Mouse (Mus musculus) layer of hippocampus, adult 8-10 months (tissue): ENCODE results near the gene Gpx4. TPM values are rescaled to one million over a fixed set of nuclear protein-coding genes. Genes with fewer than 3 reads are reported as not detected.

ENCODE experiments used
- DNase-seq, 2 experiments: peaks; one replicate each; pipeline ENCODE4 v3.0.0; 2022; ENCODE audit warnings: low spot score in 2 of 2
- total RNA-seq, 4 experiments: library from RNA; stranded (reverse); gene quantifications; 2 replicates each; pipeline ENCODE4 v1.2.4; 2022

Gene Gpx4
- total RNA-seq, 4 experiments from 2014 or later = 433 to 528 (median 468) TPM

DNA sequence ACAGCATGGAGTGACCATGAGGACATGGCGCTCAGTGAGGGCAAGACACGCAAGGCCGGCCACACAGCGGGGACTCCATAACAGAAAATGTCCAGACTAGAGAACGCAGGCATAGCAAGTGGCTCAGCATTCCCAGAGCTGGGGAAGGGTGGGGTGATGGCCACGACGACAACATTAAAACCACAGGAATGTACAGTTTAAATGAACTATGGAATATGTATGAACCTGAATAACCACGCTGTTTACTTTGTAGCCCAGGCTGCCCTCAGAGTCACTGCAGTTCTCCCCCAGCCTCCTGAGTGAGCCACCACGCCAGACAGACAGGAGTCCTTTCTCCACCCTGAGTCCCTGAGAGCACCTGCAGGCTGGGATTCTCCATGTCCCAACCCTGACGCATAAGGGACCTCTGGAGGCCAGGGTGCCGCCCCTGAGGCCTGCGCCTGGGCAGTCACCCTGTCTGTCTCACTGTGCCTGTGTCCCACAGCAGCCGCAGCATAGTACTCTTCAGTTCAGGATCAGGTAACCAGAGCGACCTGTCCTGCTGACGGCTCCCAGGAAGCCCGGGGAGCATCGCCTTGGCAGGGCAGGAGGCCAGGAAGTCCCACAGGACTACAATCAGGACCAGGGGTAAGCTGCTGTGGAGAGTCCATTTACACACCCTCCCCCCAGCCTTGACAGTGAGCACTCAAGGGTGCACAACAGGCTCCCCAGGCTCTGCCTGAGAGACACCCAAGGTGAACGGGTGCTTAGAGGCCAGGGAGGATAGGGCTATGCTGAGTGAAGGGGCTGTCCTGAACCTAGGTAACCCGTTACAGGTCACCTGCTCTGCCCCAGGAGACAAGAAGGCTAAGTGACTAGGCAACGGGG is 25.9 kb downstream of the Gpx4 start:
- DNase-seq = no peak

GRCm38 (mm10) chr10:80074813-80075601 is 28.0 kb downstream of the Gpx4 start:
- DNase-seq = peak in 1 of 2 experiments; percentile 47

DNA sequence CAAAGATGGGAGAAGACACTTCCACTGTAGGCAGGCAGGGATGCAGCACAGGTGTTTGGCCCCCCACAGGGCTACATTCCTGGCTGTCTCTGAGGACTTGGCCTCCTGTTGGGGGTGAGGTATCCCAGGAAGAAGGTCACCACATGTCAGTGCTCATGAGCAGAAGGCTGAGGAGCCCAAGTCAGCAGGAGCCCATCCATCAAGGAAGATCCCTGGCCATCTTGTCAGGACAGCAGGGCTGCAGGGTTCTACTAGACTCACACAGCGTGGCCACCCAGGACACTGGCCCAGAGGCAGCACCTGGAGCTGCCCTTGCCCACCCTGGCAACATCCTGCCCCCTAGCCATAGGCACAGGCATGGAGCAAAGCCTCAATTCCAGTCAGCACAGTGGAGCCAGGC is 29.0 kb downstream of the Gpx4 start:
- DNase-seq = no peak

- DNase-seq = no peak
Observed at GRCm38 (mm10) chr10:80076386-80076785, 29.4 kb downstream of the Gpx4 start.

- no peak for DNase-seq
Observed at GRCm38 (mm10) chr10:80077312-80077711, 30.3 kb downstream of the Gpx4 start.

GRCm38 (mm10) chr10:80078366-80078765 is 31.4 kb downstream of the Gpx4 start:
- DNase-seq = no peak

GRCm38 (mm10) chr10:80080396-80081070 is 33.6 kb downstream of the Gpx4 start:
- DNase-seq = no peak

- no peak for DNase-seq
Observed at GRCm38 (mm10) chr10:80081075-80081474, 34.1 kb downstream of the Gpx4 start.

DNA sequence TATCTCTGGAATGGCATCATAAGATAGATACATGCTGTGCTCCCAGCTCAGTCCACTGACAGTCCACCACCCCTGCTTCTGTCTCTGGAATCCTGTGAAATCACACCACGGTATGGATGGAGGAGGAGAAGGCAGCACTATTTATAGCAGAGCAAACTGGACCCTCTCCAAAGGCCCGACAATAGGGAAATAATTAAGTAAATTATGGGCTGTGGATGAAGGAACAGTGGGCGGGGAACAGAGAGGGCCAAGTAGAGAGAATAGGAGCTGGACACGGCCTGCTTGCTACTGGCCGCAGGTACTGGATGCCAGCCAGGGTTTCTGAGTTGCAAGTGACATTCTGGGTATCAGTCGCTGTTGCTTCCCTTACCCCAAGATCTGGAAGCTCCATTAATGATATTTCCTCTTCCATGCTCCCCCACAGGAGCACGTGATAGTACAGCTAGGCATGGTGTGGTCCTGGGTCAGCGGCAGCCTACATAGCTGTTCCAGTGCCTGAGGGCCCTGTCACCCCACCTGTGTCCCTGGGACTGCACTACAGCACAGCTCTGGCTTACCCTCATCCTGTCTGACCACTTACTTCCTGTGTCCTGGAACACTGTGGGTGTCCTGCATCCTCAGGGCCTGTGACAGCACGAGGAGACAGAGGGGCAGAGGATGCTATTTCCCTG is 38.0 kb downstream of the Gpx4 start:
- no peak for DNase-seq

DNA sequence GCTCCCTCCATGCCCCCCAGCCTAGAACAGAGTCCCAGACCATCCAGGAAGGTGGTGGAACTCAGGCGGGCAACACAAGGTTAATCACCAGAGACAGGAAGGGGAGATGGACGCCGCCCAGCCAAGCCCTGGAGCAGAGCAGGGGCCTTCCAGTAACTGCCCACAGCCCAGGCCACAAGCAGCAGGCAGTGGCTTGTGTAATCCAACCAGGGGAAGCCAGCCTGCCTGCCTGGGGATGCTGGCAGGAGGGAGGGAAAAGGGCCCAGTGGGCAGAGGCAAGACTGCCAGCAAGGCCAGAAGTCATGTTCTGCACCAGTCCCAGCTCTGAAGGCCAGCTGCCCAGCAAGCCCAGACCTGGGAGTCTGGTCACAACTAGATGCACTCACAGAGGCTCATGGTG is 39.9 kb downstream of the Gpx4 start:
- DNase-seq = no peak

- no peak for DNase-seq
Observed at GRCm38 (mm10) chr10:80087483-80087882, 40.5 kb downstream of the Gpx4 start.

DNA sequence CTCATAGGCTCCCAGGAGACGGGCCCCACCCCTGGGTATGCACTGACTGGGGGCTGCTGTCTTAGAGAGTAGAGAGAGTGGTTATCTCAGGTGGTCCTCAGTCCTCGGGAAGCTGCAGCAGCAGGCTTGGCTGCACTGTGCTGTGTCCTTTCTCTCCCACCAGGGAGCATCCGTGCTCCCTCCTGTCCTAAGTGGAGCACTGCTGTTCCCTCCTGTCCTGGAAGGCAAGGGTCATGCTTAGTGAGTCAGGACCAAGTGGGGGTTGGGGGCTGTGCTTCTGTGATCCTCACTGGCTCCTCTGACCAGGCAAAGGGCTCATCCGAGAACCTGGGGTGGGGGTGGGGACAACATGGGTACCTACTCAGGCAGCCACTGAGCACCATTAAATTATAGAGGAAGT is 42.2 kb downstream of the Gpx4 start:
- DNase-seq = no peak

- no peak for DNase-seq
Observed at GRCm38 (mm10) chr10:80091527-80091926, 44.6 kb downstream of the Gpx4 start.

GRCm38 (mm10) chr10:80092690-80093089 is 45.7 kb downstream of the Gpx4 start:
- DNase-seq = no peak

DNA sequence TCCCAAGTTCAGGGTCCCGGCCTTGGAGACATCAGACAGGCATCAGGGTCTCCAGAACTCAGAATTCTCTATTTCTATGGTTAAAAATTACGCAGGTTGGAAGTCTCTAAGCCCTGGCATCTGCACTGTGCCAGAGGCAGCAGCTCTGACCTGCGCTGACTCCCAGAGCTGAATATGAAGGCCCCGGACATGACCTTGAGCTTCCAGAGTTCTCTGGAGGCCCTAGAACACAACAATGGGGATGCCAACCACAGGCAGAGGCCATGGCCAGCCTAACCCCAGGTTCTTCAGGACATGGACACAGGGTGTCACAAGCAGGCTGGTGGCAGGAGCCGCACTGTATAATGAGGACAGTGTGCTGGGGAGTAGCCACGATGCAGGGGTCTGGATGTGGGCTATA is 47.1 kb downstream of the Gpx4 start:
- no peak for DNase-seq

DNA sequence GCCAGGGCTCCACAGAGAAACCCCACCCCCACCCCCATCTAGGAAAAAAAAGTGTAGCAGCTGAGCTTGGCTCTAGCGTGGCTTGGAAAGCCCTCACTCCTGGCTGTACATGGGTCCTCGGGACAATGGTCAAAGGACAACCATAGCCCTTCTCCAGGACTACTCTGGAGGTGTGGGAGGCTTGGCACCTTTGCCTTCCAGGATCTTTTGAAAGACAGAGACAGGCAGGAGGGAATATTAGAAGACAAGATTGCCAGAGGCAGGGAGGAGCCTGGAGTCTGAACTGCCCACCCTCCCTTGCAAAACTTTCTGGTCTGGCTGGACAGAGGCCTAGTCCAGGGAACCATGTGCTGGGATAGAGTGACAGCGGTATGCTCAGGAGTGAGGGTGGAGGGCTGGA is 47.7 kb downstream of the Gpx4 start:
- no peak for DNase-seq

DNA sequence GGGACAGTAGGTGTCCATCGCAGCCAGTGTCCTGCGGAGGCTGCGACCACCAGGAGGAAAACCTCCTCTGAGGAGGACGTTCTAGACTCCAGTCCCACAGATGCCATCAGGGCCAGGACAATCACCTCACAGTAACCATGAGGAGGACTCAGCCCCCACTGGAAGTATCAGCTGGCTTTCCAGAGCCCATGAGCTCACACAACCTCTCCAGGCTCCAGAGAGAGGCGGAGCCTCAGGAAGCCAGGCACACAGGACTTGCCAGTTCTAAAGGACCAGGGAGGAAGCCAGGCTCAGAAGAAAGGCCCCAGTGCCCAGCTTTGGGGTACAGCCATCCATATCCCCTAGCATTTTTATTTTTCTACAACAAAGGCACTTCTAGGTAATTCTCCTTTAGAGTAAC is 48.6 kb downstream of the Gpx4 start:
- no peak for DNase-seq

- DNase-seq = no peak
Observed at GRCm38 (mm10) chr10:80097275-80097674, 50.3 kb downstream of the Gpx4 start.

DNA sequence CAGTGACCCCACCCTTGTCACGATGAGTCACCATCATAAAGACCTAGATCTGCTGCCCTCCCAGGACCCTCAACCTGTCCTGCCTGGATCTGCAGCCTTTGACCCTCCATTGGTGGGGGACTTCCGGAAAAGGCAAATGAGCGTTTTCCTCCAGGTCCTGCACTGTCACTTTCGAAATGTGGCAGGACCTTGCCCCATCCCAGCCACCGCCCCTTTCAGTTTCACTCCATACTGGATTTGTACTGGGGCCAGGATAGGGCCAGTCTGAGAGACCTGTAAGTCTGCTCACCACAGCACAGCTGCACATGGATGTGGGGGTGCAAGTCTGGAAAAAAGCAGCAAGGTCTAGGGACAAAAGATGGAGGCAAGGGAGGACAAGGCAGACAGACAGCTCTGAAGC is 51.7 kb downstream of the Gpx4 start:
- DNase-seq = no peak

- no peak for DNase-seq
Observed at GRCm38 (mm10) chr10:80100982-80101381, 54.0 kb downstream of the Gpx4 start.

DNA sequence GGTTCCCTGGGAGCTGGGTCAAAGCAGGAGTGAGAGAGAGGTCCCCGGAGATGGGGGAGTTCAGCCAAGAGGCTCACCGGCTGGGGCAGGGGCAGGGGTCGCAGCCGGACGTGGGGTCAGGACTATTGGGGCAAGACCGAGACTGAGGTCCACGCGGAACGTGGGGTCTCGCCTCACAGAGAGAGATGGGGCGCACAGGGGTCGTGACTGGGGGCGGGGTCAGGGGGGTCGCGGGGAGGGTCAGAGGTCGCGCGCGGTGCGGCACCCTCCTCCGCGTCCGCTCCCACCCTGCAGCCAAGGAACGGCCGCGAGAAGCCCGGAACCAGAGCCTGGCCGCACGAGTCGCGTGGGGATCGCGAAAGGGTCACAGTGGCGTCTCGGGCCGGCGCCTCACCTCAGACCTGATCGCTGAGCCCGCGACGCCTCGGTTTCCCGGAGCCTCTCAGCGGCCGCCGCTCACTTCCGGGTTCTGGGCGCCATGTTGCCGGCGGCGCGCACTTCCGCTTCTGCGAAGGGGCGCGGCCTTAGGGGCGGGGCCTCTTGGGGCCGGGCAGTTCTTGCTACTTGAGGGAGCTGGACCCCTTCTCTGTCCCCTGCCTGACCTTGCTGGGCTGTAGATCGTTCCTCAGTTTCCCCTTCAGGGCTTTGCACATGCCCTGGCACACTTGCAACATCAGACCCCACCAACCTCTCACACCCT is 55.4 kb downstream of the Gpx4 start:
- peak; percentile 63 to 75 for DNase-seq
